Mouse (Mus musculus) erythroid progenitor cell, adult 5-6 weeks (primary cell): ENCODE data around the gene Rad17. TPM values are rescaled to one million over a fixed set of nuclear protein-coding genes. Genes with fewer than 3 reads are reported as not detected.

Experiments used
- ATAC-seq: replicated peaks from 2 replicates; pipeline ENCODE4 v1.8.0; 2016; ENCODE audit warnings: moderate number of reproducible peaks, mild to moderate bottlenecking, moderate TSS enrichment, inconsistent platforms; ENCODE audit not compliant: poor library complexity, low FRiP score, severe bottlenecking
- total RNA-seq, 2 experiments: library from RNA; stranded (forward) in 1 of 2; stranded (reverse) in 1 of 2; fragments of 150-400 nt in 1 of 2; fragments of 186-747, 209-891 nt in 1 of 2; gene quantifications; 2 replicates each; pipeline versions ENCODE4 v1.2.3 to v1.2.4; 2015 to 2017; ENCODE audit warnings: low replicate concordance in 2 of 2

Gene Rad17
- total RNA-seq, 2 experiments from 2014 or later: 19.7 to 23.5 TPM

DNA sequence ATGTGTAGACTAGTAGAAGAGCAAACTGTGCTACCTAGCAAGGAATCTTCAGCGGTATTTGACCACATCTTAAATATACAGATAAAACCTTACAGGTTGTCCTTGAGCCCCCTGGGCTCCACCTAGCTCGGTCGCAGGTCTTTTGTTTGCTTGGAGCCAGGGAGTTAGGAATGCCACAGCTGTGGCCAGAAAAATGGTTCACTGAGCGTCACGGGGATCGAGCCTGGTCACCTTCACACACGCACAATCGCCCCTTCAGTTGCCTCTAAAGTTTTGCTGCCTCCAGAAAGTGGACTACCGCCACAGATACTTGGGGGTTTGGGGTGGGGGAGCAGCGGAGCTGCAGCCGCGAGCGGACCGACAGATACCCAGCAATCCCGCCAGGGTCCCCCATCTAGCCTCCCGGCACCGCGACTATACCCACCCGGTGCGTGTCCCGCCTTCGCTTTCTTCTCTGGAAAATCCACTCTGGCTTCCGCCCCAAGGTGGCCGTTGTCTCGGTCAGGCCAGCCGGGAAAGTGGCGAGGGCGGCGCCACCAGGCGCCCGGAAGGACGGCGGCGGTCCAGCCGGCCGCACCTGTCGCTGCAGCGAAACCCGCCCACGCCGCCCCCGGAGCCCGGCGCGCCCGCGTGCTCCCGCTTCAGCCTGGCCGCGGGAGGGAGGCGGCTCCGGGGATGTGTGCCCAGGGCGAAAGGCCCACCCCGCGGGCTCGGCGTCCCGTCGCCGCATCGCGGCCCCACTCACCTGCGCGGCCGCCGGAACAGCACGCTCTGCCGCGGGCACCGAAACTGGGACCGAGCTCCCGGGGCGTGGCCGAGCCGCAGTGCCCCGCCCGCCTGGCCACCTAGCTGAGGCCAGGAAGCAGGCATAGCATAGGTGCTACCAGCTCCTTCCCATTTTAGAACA is 34.4 kb downstream of the Rad17 start, which contains the start of gene Marveld2:
Gene Marveld2 (minus strand): TSS at position 791 of the 907 bp plus-strand sequence.
- ATAC-seq: peak; percentile 87

DNA sequence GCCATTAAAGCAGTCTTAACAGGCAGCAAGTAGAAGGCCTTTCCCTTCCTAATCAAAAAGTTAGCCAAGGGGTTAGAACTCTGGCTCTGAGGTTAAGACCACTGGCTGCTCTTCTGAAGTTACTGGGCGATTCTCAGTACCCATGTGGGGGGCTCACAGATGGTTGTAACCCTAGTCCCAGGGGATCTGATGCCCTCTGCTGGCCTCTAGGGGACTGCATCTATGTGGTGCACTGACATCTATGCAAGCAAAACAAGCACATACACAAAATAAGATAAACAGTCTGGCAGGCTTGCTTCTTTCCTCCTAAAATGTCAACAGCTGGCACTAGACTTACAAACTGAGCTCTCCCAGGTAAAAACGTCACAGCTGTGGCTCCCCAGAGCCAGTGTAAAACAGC is 37.9 kb downstream of the Rad17 start:
- no peak for ATAC-seq

DNA sequence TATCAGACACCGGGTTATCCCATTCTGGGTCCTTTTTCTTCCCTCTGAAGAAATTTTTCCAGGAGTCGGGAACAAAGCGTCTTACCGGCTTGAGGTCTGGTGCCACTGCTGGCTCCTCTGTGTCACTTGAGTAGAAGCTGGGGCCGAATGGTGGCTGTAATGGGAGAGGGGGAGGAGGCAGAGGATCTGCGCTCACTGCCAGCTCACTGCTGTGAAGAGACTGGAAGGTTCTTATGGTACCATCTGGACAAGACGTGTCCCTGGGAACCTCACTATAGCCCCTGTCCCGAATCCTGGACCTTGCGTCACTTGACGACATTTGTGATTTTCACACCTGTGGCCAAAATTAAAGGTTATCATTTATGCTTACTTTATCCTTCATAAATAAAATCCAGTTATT is 38.6 kb downstream of the Rad17 start:
- ATAC-seq: no peak

DNA sequence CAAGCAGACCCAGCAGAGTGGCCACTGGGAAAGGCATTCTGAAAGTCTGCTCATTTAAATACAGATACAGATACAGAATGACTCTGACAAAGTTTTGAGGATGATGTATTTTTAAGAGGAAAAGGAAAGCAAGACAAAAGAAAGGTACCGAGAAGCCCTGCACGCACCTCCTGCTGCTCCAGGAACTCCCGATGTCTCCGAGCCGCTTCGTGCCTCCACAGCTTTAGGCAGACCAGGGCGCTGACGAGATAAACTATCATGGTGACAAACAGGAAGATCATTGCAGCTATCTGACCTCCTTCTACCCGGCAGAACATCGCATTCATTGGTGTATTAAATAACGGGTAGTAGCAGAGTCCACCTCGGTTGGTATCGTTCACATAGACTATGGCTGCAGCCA is 39.6 kb downstream of the Rad17 start:
- ATAC-seq: no peak

DNA sequence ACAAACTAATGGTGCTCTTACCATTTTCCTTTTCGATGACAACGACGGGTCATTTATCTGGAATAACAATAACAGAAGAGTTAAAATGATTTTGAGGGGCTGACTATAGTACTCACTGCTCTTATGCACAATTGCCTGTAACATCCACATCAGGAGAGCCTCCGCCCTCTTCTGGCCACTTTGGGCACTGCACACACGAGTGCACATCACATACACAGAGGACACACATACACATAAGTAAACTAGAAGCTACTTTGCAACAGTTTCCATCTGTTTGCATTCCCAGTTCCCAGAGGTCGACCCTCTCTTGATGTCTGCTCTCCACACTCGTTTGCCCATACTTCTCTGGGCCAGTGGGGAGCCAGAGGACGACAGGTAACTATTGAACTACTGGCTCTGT is 43.1 kb downstream of the Rad17 start:
- no peak for ATAC-seq

DNA sequence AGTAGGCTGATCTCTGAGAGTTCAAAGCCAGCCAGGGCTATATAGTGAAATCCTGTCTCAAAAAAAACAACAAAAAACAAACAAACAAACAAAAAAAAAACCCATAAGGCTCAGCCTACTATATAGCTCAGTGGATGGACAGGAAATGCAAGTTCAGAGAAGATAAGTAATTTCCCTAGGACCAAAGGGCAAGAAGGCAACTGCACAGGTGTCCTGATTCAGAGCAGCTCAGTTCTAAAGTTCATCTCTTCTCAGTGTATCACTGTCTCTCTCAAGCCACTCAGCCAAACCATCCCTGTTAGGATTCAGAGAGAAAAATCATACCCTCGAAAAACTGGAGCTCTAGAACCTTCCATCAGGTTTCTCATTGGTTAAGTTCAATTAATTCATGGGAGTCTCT is 45.0 kb downstream of the Rad17 start:
- ATAC-seq: no peak

DNA sequence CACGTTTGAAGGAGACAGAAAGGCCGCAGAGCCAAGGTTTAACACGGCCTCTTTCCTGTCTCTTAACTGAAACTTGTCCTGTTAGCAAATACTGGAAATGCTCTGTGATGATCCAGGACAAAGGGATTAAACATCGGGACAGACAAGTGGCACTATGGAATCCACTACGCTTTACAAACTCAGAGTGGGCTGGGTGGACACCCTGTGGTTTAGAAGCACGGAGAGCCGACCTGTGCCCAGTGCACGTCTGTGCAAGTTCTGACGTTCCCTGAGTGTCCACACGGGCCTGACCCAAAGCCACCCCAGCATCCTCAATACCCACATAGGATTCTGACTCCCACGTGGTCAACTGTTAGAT is 47.1 kb downstream of the Rad17 start:
- no peak for ATAC-seq

DNA sequence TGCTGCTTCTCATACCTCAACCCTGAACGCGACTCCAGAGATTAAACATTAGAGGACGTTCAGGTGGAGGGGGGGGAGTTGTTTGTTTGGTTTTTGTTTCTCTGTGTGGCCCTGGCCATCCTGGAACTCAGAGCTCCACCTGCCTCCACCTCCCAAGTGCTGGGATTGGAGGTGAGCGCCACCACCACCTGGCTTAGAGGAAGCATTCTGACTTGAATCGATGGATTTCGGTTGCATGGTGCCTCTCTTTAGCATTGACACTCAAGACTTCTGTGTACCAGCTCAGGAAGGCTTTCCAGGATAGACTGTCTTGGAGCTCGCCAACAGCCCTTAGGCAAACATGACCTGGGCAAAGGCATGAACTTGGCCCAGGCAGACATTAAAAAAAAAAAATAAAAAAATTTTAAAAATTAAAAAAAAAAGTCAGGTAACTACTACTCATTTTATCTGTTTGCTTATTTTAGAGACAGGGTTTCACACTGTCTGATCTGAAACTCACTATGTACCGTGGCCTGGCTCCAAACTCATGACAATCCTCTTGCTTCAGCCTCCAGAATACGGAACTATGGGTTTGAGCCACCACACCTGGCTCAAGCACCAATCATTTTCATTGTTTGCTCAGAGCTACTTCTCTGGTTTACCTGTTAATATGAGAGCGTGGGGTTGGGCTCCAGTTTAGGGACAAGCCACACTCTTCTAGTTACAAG is 47.7 kb downstream of the Rad17 start:
- ATAC-seq: no peak

DNA sequence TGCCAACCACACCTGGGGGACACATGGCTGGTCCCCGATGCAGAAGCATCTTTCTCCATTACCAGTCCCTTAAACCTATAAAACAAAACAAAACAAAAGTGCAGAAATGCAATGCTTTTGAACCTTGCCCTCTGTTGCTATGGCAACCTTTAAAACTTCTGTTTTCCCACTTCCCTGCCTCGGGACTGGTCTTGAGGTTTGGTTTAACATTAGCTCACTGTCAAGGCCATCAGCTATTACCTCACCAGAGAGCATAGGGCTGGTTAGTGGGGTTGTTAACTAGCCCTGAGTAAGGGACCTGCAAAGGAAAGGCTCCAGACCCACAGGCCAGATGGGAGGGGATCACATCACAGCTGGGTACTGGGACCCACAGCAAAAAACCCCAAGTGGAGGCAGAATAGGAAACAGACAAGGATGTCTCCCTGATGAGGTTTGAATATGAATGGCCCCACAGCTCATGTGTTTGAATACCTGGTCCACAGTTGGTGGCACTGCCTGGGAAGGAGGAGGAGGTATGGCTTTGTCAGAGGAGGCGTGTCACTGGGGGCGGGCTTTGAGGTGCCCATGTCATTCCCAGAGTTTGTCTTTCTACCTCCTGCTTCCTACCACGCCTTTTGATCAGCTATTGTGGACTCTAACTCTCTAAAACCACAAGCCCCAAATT is 48.5 kb downstream of the Rad17 start:
- no peak for ATAC-seq

DNA sequence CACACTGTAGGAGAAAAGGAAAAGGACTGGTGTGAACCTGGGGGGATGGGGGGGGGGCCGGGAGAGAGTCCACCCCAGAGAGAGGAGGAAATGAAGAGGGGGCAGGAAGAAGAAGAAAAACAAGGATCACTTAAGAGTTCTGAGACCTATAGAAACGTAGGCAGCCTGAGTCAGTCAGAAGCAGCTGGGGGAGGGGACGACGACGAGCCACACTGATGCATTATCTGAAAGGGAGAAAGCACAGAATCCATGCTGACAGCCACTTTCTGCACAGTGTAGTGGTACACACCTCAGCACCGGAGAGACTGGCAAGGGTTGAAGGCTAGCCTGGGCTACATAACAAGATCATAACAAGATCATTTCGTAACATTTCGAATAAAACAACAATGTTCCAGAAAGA is 49.8 kb downstream of the Rad17 start:
- no peak for ATAC-seq

DNA sequence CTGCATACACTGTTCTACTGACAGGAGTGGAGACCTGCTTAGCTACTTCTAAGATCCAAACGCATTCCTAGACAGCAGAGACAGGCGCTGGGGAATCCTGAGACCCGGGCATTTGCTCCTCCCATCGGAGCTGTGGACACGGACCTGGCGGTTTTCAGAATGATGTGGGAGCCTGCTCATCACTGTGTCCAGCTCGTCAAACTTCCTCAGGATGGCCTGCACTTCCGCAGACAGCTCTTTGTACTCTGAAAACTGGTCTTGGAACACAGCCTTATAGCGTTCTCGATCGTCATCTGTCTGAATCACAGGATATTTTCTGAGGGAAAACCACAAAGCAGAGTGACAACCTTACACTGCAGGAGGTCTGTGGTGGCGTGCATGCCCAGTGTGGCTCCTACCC is 50.5 kb downstream of the Rad17 start:
- no peak for ATAC-seq

DNA sequence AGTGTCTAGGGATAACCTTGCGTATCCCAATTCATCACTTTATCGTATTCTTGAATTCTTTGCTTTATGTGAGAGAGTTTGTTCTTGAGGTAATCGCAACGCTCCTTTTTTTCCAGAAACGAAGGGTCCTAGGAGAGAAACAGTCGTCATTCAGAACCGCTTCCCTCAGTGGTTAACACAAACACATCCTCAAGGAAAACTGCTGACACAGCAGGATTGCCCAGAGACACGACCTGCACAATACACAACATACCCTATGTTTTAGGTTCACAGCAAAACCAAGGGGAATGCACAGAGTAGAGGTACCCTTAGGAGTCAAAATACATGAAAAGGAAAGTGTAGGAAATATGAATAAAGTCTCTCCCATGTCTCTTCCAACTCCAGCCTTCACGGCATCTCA is 53.6 kb downstream of the Rad17 start:
- ATAC-seq: no peak

DNA sequence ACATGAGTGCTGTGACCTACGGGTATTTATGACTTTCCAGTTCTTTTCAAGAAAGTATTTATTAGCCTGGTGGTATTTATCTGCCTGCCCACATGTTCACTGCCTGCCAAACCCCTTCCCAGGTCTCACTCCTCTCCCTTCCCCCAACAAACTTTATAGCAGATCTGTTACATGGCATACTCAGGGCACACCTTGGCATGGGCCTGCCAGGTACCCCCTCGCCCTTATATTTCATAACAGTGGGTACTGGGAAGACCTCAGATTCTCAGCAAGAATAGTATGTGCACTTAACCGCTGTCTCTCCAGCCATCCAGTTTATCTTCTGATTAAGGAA is 55.3 kb downstream of the Rad17 start:
- ATAC-seq: no peak

DNA sequence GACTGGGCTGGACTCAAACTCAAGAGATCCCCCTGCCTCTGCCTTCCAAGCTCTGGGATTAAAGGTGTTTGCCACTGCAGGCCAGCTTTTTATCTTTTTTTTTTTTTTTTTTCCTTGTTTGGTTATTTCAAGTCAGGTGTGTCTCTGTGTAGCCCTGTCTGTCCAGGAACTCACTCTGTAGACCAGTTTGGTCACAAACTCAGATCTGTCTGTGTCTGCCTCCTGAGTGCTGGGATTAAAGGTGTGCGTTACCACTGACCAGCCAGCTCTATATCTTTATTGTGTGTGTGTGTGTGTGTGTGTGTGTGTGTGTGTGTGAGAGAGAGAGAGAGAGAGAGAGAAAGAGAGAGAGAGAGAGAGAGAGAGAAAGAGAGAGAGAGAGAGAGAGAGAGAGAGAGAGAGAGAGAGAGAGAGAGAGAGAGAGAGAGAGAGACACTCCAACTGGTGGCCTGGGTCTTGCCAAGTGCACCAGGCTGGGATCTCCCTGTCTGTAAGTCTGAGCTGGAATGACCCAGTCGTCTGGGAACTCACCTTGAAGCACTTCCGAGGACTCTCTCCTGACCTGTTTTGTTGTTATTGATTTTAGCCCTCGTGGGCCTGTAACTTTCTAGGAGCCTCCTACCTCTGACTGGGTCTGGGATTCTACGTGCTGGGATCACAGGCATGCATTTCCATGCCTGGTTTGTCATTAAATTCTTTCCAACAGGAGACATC is 55.9 kb downstream of the Rad17 start:
- no peak for ATAC-seq

DNA sequence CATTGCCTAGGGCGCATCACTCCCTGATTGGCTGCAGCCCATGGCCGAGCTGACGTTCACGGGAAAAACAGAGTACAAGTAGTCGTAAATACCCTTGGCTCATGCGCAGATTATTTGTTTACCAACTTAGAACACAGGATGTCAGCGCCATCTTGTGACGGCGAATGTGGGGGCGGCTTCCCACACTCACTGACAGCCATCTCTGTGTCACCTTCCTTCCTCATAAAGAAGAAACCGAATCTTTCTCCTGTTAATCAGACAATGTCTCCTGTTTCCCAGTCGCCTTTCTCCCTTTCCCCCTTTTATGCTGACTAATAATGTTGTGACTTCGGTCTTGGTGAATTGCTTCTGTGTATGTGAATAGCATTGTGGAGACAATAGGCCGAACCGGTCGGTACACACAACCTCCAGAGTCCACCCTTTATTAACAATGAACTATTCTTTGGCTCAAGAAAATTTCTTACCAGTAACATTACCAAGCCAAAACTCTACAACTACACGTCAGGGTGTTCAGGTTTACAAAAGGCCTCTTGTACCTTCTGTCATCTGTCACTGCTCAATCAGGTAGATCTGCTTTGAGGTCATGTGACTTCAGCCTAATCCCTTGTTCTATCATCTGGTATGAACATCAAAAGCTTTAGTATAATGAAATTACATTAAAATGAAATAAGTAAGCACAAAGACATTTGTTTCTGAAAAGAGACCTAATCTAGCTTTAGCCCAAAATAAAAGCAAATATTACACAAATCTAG is 56.6 kb downstream of the Rad17 start:
- peak; percentile 90 for ATAC-seq

DNA sequence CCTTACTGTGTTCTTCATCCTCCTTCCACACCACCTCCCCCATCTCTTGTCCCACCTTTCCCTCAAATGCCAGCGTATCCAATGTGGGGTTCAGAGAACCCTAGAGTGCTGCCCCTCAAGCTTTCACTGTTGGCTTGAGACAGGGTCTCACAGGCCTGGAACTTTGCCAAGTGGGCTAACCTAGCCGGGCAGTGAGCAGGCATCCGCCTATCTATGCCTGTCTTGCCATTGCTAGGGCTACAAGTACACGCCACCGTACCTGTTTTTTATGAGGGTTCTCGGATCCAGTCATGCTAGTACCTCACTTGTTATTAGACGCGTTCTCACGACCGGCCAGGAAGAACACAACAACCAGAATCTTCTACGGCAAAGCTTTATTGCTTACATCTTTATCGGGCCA is 62.2 kb downstream of the Rad17 start:
- ATAC-seq: peak; percentile 39; the same call in 1 of the 2 replicates

DNA sequence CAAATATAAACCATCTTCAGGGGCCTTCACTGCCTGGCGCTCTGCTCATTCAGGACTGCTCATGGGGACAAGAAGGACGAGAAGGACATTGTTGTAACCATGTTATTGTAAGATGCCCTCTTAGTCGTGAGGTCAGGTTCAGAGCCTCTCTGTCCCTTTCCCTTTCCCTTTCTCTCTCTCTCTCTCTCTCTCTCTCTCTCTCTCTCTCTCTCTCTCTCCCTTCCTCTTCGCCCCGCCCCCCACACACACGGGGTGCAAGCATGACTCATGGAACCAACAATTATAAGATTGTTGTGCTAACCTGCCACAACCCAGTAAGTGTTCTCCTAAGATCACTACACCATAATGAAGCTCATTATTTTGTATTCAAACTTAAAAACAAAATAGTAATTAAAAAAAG is 68.7 kb downstream of the Rad17 start:
- ATAC-seq: no peak

DNA sequence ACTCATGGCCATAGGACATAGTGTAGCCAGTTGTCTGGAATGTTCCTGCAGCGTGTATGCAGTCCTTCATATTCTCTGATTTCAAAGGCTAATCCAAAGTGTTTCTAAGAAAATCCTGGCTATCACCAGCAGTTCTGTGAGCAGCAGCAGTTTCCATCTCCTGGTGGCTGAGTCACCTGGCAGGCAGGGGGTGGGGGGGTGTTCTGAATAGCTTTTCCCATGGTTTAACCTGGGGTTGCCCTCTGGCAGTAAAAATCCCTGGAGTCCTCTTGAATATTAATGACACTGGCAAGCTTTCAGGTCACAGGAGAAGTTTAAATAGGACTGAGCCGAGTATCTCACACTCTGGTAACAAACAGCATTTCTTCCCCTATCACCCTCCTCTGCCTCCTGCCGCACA is 69.2 kb downstream of the Rad17 start:
- ATAC-seq: no peak

DNA sequence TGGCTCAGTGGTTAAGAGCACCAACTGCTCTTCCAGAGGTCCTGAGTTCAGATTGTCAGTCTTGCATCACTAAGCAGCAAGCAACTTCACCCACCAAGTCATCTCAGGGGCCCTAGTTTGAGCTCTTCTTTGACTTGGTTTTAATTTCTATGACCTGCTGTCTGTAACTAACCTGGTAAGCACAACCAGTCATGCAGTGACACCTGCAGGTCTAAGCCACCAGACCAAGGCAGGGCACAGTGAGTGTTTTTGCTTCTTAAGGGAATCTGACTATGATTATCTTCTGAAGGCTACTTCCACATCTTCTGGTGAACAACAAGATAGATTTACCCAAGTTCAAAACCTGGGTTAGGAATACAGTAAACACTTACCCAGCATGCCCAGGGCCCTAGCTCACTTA is 70.9 kb downstream of the Rad17 start:
- no peak for ATAC-seq

DNA sequence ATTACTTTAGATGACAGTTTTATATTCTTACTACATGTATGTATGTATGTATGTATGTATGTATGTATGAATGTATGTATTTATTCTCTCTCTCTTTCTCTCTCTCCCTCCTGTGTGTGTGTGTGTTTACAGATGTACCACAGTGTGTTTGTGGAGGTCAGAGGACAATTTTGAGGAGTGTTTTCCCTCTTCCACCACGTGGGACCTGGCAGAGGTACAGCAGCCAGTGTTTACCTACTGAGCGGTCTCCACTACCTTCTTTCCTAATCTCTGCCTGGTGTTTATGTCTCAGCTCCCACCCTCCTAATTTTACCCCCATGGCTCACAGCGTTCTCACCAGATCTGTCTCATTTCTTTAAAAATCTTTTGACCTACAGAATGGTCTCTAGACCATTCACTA is 71.6 kb downstream of the Rad17 start:
- no peak for ATAC-seq
